Mouse (Mus musculus): ENCODE results near the gene Pde7b. TPM values are rescaled to one million over a fixed set of nuclear protein-coding genes. Genes with fewer than 3 reads are reported as not detected.

Pde7b gene
- polyA plus RNA-seq, 1 experiment, result 12.9 TPM

DNA sequence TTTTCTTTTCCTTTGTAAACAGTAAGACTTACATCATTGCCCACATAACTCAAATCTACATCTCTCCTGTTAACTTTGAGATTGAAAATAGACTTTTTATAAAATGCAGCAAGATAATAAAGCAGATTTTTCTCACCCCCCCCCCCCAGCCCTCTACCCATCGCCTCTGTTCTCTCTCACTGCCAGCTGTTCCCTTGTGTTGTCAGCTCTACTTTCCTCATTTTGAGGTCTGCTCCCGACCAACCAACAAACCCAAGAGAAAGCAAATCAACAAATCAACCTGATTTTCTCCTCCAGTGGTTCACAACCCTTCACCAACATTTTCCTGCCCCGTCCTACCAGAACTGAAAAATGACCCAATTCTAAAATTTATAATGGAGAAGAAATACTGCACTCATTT, 916 bp downstream of the Pde7b start:
- Histone ChIP-seq H3K4me1 (ENCODE audit: control insufficient read depth, insufficient read depth, low read length) (peaks cover 13% of the 10 kb centered on the region), H3K4me3 (ENCODE audit: insufficient read depth, low read length) (peak overlapping the region; percentile 69), H3K27ac (ENCODE audit: insufficient read depth, low read depth, low read length) (peak overlapping the region; percentile 79)

DNA sequence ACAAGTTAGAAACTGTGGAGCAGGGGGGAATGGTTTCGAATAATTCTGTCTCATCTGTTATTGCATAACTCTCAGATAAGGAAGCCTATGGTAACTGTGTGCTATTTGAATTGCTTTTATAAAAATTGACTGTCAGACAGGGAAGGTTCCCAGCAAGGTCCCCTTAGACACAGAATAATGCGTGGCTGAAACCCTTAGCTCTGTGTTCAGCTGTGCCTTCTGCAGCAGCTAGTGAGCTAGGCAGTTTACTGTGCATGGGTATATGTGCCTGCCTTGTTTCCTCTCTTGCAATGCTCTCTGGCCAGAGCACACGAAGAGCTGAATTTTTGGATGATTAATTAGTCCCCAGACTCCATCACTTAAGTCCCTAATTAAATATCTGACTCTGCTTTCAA, 1.4 kb downstream of the Pde7b start:
- Histone ChIP-seq H3K4me3 (ENCODE audit: insufficient read depth, low read length) (peak overlapping the region; percentile 39), H3K4me1 (ENCODE audit: control insufficient read depth, insufficient read depth, low read length) (peaks cover 13% of the 10 kb centered on the region), H3K27ac (ENCODE audit: insufficient read depth, low read depth, low read length) (no peak overlapping the region)
- TF ChIP-seq CTCF (IDR thresholded peaks at IDR 0.05; ENCODE audit: low read depth, low read length) (no peak), POLR2A (IDR thresholded peaks at IDR 0.05; ENCODE audit: borderline replicate concordance, low read depth, low read length) (no peak)

More for the DNA sequence above, 916 bp downstream of the Pde7b start:
- no peak for TF ChIP-seq CTCF (IDR thresholded peaks at IDR 0.05; ENCODE audit: low read depth, low read length)
- no peak for TF ChIP-seq POLR2A (IDR thresholded peaks at IDR 0.05; ENCODE audit: borderline replicate concordance, low read depth, low read length)

GRCm38 (mm10) chr10:20722651-20723520, 2.0 kb downstream of the Pde7b start:
- Histone ChIP-seq H3K4me1 (ENCODE audit: control insufficient read depth, insufficient read depth, low read length) (peaks cover 13% of the 10 kb centered on the region), H3K27ac (ENCODE audit: insufficient read depth, low read depth, low read length) (no peak overlapping the region), H3K4me3 (ENCODE audit: insufficient read depth, low read length) (0 out of 2 replicates have a peak overlapping the region, but pooled peaks have one; percentile 0)
- TF ChIP-seq POLR2A (IDR thresholded peaks at IDR 0.05; ENCODE audit: borderline replicate concordance, low read depth, low read length) (no peak), CTCF (IDR thresholded peaks at IDR 0.05; ENCODE audit: low read depth, low read length) (no peak)

DNA sequence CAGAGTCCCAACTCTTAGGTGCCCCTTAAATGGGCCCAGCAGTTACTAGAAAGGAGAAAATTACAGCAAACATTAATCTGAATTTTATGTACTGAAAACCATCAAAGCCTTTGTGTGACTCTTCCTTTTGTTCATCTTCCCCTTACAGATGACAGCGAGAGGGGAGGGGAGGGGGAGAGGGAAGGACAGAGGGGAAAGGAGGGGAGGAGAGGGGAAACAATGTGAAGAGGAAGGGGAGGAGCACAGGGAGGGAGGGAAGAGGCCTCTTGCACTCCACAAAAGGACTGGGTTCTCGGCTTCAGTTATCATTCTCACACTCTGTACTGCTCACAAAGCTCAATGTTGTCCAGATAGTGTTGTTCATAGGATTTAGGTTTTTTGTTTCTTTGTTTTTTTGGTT, 5.7 kb downstream of the Pde7b start:
- no peak overlapping the region for H3K27ac ChIP-seq (ENCODE audit: insufficient read depth, low read depth, low read length)
- no peak for TF ChIP-seq CTCF (IDR thresholded peaks at IDR 0.05; ENCODE audit: low read depth, low read length)
- TF ChIP-seq POLR2A (IDR thresholded peaks at IDR 0.05; ENCODE audit: borderline replicate concordance, low read depth, low read length), result no peak
- no peak overlapping the region for H3K4me3 ChIP-seq (ENCODE audit: insufficient read depth, low read length)
- H3K4me1 ChIP-seq (ENCODE audit: control insufficient read depth, insufficient read depth, low read length), result peaks cover 6% of the 10 kb centered on the region; the same call in 1 of the 2 replicates

DNA sequence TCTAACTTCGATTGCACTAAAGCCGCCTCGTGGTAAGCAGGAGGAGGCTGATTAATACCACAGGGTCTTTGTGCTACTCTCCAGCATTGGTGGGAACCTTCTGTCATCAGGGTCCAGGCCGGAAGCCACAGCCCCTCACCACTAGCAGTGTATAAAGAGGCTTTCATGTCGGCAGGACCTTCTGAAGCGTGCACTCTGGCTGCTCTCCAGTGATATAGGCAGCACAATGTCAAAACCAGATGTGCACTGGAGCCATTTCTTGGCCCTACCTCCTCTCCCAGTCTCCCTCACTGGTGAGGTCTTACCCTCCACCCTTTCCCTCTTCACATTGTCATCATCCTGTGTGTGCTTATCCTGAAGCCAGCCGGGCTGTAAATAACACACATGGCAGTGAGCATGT, 24.2 kb downstream of the Pde7b start:
- Histone ChIP-seq H3K27ac (ENCODE audit: insufficient read depth, low read depth, low read length) (no peak overlapping the region), H3K4me1 (ENCODE audit: control insufficient read depth, insufficient read depth, low read length) (peaks cover 9% of the 10 kb centered on the region), H3K4me3 (ENCODE audit: insufficient read depth, low read length) (no peak overlapping the region)
- TF ChIP-seq POLR2A (IDR thresholded peaks at IDR 0.05; ENCODE audit: borderline replicate concordance, low read depth, low read length), result no peak
- TF ChIP-seq CTCF (IDR thresholded peaks at IDR 0.05; ENCODE audit: low read depth, low read length), result no peak

DNA sequence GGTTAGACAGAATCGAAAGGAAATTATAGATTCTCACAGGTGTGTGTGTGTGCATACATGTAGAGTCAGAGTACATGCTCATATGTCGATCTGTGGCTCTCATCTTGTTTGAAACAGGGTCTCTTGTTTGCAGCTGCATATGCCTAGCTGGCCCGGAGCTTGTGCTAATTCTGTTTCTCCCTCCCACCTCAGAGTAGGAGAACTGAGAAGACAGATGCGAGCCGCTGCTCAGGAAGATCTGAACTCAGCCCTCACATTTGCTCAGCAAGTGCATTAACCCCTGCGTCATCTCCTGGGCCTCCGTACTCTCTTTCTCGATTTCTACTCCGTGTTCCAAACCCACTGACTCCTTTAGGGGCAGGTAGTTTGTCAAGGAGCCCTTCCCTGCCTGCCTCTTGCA, 25.0 kb downstream of the Pde7b start:
- Histone ChIP-seq H3K4me3 (ENCODE audit: insufficient read depth, low read length) (no peak overlapping the region), H3K27ac (ENCODE audit: insufficient read depth, low read depth, low read length) (no peak overlapping the region), H3K4me1 (ENCODE audit: control insufficient read depth, insufficient read depth, low read length) (peaks cover 10% of the 10 kb centered on the region)
- no peak for TF ChIP-seq POLR2A (IDR thresholded peaks at IDR 0.05; ENCODE audit: borderline replicate concordance, low read depth, low read length)
- no peak for TF ChIP-seq CTCF (IDR thresholded peaks at IDR 0.05; ENCODE audit: low read depth, low read length)

DNA sequence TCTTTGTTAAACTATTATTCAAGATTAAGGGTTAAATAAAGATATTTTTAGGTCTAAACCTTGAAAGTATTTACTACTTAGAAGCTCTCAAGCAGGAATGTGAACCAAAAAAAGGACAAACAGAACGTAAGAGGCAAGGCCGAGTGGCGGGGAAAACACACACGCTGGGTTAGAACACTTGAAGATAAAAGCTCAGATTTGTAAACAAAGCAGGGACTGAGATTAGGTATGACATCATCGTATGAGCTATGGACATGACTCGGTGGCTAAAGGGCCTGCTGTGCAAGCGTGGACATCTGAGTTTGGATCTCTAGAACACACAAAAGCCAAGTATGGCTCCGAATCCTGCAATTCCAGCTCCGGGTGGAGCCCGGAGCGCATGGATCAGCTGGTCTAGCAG, 29.2 kb downstream of the Pde7b start:
- Histone ChIP-seq H3K27ac (ENCODE audit: insufficient read depth, low read depth, low read length) (no peak overlapping the region), H3K4me3 (ENCODE audit: insufficient read depth, low read length) (no peak overlapping the region), H3K4me1 (ENCODE audit: control insufficient read depth, insufficient read depth, low read length) (peaks cover 10% of the 10 kb centered on the region)
- TF ChIP-seq POLR2A (IDR thresholded peaks at IDR 0.05; ENCODE audit: borderline replicate concordance, low read depth, low read length), result no peak
- no peak for TF ChIP-seq CTCF (IDR thresholded peaks at IDR 0.05; ENCODE audit: low read depth, low read length)

DNA sequence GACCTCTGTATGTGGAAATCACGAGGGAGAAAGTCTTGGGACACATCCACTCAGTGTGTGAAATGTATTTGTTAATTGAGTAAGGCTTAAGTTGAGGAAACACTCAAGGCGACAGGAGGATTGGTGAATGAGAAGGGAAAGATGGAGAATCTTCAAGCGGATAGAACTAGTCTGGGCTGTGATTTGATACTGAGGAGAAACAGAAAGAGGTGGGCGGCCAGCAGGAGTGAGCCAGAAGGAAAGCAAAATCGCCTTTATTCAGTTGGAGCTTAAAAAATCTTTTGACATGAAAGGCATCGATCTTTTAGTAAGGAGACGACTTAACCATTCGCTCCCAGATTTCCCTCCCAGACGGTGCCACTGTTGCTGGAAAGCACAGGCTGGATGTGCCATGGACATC, 34.9 kb downstream of the Pde7b start:
- H3K4me3 ChIP-seq (ENCODE audit: insufficient read depth, low read length), result no peak overlapping the region
- no peak overlapping the region for H3K27ac ChIP-seq (ENCODE audit: insufficient read depth, low read depth, low read length)
- no peaks in the 10 kb centered on the region for H3K4me1 ChIP-seq (ENCODE audit: control insufficient read depth, insufficient read depth, low read length)
- TF ChIP-seq CTCF (IDR thresholded peaks at IDR 0.05; ENCODE audit: low read depth, low read length), result no peak
- no peak for TF ChIP-seq POLR2A (IDR thresholded peaks at IDR 0.05; ENCODE audit: borderline replicate concordance, low read depth, low read length)

DNA sequence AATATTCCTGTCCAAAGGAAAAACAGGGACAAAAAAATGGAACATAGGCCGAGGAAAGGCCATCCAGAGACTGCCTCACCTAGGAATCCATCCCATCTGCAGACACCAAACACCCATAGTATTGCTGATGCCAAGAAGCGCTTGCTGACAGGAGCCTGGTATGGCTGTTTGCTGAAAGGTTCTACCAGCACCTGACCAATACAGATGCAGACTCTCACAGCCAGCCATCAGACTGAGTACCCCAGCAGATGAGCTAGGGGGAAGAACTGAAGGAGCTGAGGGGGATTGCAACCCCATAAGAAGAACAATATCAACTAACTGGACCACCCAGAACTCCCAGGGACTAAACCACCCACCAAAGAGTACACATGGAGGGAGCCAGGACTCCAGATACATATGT, 40.7 kb downstream of the Pde7b start:
- H3K27ac ChIP-seq (ENCODE audit: insufficient read depth, low read depth, low read length), result no peak overlapping the region
- TF ChIP-seq POLR2A (IDR thresholded peaks at IDR 0.05; ENCODE audit: borderline replicate concordance, low read depth, low read length) (no peak), CTCF (IDR thresholded peaks at IDR 0.05; ENCODE audit: low read depth, low read length) (no peak)

DNA sequence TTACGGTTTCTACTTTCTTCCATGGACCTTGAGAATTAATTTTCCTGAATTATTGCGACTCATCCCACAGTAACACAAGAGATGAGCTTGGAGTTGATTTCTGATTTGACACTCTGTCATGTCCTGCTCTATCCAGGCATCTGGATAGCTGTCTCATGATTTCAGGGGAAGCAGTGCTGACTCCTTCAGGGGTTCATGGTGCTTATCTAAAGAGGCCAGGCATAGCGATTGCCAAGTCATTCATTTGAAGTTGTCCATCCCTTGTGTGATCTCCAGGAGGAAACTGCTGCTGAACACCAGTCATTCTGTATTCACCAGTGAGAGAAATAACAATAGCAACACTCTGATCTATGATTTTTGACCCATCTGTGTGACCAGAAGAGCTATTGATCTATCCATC, 43.9 kb downstream of the Pde7b start:
- H3K27ac ChIP-seq (ENCODE audit: insufficient read depth, low read depth, low read length), result no peak overlapping the region
- H3K4me1 ChIP-seq (ENCODE audit: control insufficient read depth, insufficient read depth, low read length), result no peaks in the 10 kb centered on the region
- H3K4me3 ChIP-seq (ENCODE audit: insufficient read depth, low read length), result no peak overlapping the region
- TF ChIP-seq POLR2A (IDR thresholded peaks at IDR 0.05; ENCODE audit: borderline replicate concordance, low read depth, low read length) (no peak), CTCF (IDR thresholded peaks at IDR 0.05; ENCODE audit: low read depth, low read length) (no peak)

More for the DNA sequence above, 40.7 kb downstream of the Pde7b start:
- Histone ChIP-seq H3K4me1 (ENCODE audit: control insufficient read depth, insufficient read depth, low read length) (no peaks in the 10 kb centered on the region), H3K4me3 (ENCODE audit: insufficient read depth, low read length) (no peak overlapping the region)
